Mouse (Mus musculus) MEL (cell line): ENCODE results near the gene Adamts15. TPM values are rescaled to one million over a fixed set of nuclear protein-coding genes. Genes with fewer than 3 reads are reported as not detected.

Source experiments
- DNase-seq: peaks from one replicate; pipeline ENCODE4 v3.0.0; 2011; ENCODE audit warnings: low read depth, low spot score
- H3K27ac ChIP-seq: 2 replicates; pipeline ENCODE4 v1.5.1; 2012; ENCODE audit warnings: low read depth, mild to moderate bottlenecking, control low read depth, low read length, moderate library complexity; ENCODE audit not compliant: control insufficient read depth
- H3K27me3 ChIP-seq, 2 experiments: fragments of 150-350 bp in 1 of 2; sonication (generic) in 1 of 2; 2 replicates each; pipeline ENCODE4 v1.6.1; 2012; ENCODE audit warnings: low read length in 2 of 2, mild to moderate bottlenecking in 2 of 2, improper control_type of control experiment in 1 of 2, moderate library complexity in 1 of 2; ENCODE audit not compliant: insufficient read depth in 2 of 2, control insufficient read depth in 1 of 2
- H3K36me3 ChIP-seq, 2 experiments: 2 replicates each; pipeline ENCODE4 v1.6.1; 2012 to 2014; ENCODE audit warnings: low read length in 2 of 2, improper control_type of control experiment in 1 of 2, inconsistent platforms in 1 of 2, mild to moderate bottlenecking in 1 of 2; ENCODE audit not compliant: insufficient read depth in 2 of 2, control insufficient read depth in 1 of 2
- H3K4me1 ChIP-seq, 2 experiments: fragments of 150-350 bp in 1 of 2; sonication (generic) in 1 of 2; 2 replicates each; pipeline ENCODE4 v1.6.1; 2012; ENCODE audit warnings: low read length in 2 of 2, improper control_type of control experiment in 1 of 2, mild to moderate bottlenecking in 1 of 2; ENCODE audit not compliant: insufficient read depth in 2 of 2, control insufficient read depth in 1 of 2
- H3K4me3 ChIP-seq, 2 experiments: fragments of 150-350 bp in 1 of 2; sonication (generic) in 1 of 2; 2 replicates each; pipeline ENCODE4 v1.5.1; 2012; ENCODE audit warnings: low read depth in 2 of 2, low read length in 2 of 2, mild to moderate bottlenecking in 2 of 2, moderate library complexity in 2 of 2, control low read depth in 1 of 2, improper control_type of control experiment in 1 of 2; ENCODE audit not compliant: control insufficient read depth in 1 of 2, insufficient read depth in 1 of 2
- H3K79me2 ChIP-seq: 2 replicates; pipeline ENCODE4 v1.6.1; 2012; ENCODE audit warnings: mild to moderate bottlenecking, low read length, moderate library complexity; ENCODE audit not compliant: control insufficient read depth, poor library complexity, insufficient read depth
- H3K9ac ChIP-seq: 2 replicates; pipeline ENCODE4 v1.6.1; 2012; ENCODE audit warnings: low read depth, mild to moderate bottlenecking, control low read depth, low read length, moderate library complexity; ENCODE audit not compliant: control insufficient read depth, poor library complexity, severe bottlenecking
- H3K9me3 ChIP-seq: fragments of 150-350 bp; sonication (generic); replicated peaks from 2 replicates; pipeline ENCODE4 v1.6.1; 2012; ENCODE audit warnings: mild to moderate bottlenecking, low read length, improper control_type of control experiment, moderate library complexity; ENCODE audit not compliant: insufficient read depth
- BHLHE40 ChIP-seq: IDR thresholded peaks from 2 replicates; pipeline ENCODE4 v1.6.1; 2012; ENCODE audit warnings: low read depth, mild to moderate bottlenecking, inconsistent platforms, low read length, improper control_type of control experiment, borderline replicate concordance
- CHD1 ChIP-seq: IDR thresholded peaks from 2 replicates; pipeline ENCODE4 v1.6.1; 2012; ENCODE audit warnings: low read depth, mild to moderate bottlenecking, inconsistent platforms, low read length, improper control_type of control experiment
- CTCF ChIP-seq, 3 experiments: IDR thresholded peaks in 2 of 3; conservative IDR thresholded peaks in 1 of 3; 2 replicates each; pipeline ENCODE4 v1.5.1; 2011 to 2012; ENCODE audit warnings: low read length in 3 of 3, low read depth in 2 of 3, mild to moderate bottlenecking in 2 of 3, improper control_type of control experiment in 1 of 3, inconsistent platforms in 1 of 3, mixed read lengths in 1 of 3, moderate library complexity in 1 of 3; ENCODE audit not compliant: control insufficient read depth in 1 of 3, insufficient read depth in 1 of 3, poor library complexity in 1 of 3, severe bottlenecking in 1 of 3
- EP300 ChIP-seq, 2 experiments: IDR thresholded peaks; 2 replicates each; pipeline ENCODE4 v1.6.1; 2011; ENCODE audit warnings: improper control_type of control experiment in 2 of 2, low read length in 2 of 2, low read depth in 1 of 2, mild to moderate bottlenecking in 1 of 2
- ETS1 ChIP-seq: IDR thresholded peaks from 2 replicates; pipeline ENCODE4 v1.6.1; 2012; ENCODE audit warnings: low read depth, mild to moderate bottlenecking, inconsistent platforms, low read length, improper control_type of control experiment, moderate library complexity
- GATA1 ChIP-seq: IDR thresholded peaks from 2 replicates; pipeline ENCODE4 v1.6.1; 2011; ENCODE audit warnings: low read depth, low read length, improper control_type of control experiment
- HCFC1 ChIP-seq: IDR thresholded peaks from 2 replicates; pipeline ENCODE4 v1.6.1; 2012; ENCODE audit warnings: low read depth, mild to moderate bottlenecking, inconsistent platforms, low read length, improper control_type of control experiment, moderate library complexity
- KAT2A ChIP-seq: conservative IDR thresholded peaks from 2 replicates; pipeline ENCODE4 v1.6.1; 2012; ENCODE audit warnings: low read depth, low read length, improper control_type of control experiment, inconsistent platforms
- MEF2A ChIP-seq: IDR thresholded peaks from 2 replicates; pipeline ENCODE4 v1.6.1; 2014; ENCODE audit warnings: low read depth, mild to moderate bottlenecking, inconsistent platforms, low read length, improper control_type of control experiment; ENCODE audit not compliant: poor library complexity, insufficient replicate concordance, severe bottlenecking; ENCODE audit errors: extremely low read depth
- MXI1 ChIP-seq: IDR thresholded peaks from 2 replicates; pipeline ENCODE4 v1.6.1; 2011; ENCODE audit warnings: mild to moderate bottlenecking, low read depth, low read length, improper control_type of control experiment
- NELFE ChIP-seq: IDR thresholded peaks from 2 replicates; pipeline ENCODE4 v1.6.1; 2011; ENCODE audit warnings: low read depth, low read length, improper control_type of control experiment
- NRF1 ChIP-seq: IDR thresholded peaks from 2 replicates; pipeline ENCODE4 v1.6.1; 2014; ENCODE audit warnings: low read depth, mild to moderate bottlenecking, inconsistent platforms, low read length, improper control_type of control experiment, moderate library complexity; ENCODE audit not compliant: poor library complexity, insufficient read depth, severe bottlenecking
- POLR2AphosphoS5 ChIP-seq: IDR thresholded peaks from 2 replicates; pipeline ENCODE4 v1.6.1; 2012; ENCODE audit warnings: low read depth, borderline replicate concordance, mild to moderate bottlenecking, inconsistent platforms, low read length, moderate library complexity, mixed read lengths
- SIN3A ChIP-seq: IDR thresholded peaks from 2 replicates; pipeline ENCODE4 v1.6.1; 2012; ENCODE audit warnings: low read length, improper control_type of control experiment, inconsistent platforms
- SMC3 ChIP-seq: IDR thresholded peaks from 2 replicates; pipeline ENCODE4 v1.6.1; 2011; ENCODE audit warnings: low read depth, low read length, improper control_type of control experiment
- ZKSCAN1 ChIP-seq: IDR thresholded peaks from 2 replicates; pipeline ENCODE4 v1.6.1; 2012; ENCODE audit warnings: low read depth, mild to moderate bottlenecking, inconsistent platforms, low read length, improper control_type of control experiment, moderate library complexity
- ZMIZ1 ChIP-seq: IDR thresholded peaks from 2 replicates; pipeline ENCODE4 v1.6.1; 2012; ENCODE audit warnings: low read depth, mild to moderate bottlenecking, inconsistent platforms, low read length, improper control_type of control experiment, moderate library complexity
- polyA plus RNA-seq, 2 experiments: library from polyadenylated mRNA; stranded (reverse) in 1 of 2; unstranded in 1 of 2; fragments of >175 nt in 1 of 2; fragments of >200 nt in 1 of 2; gene quantifications; 2 replicates each; pipeline versions ENCODE4 v1.2.1 to v1.2.4; 2012; ENCODE audit warnings: low replicate concordance in 2 of 2, low read depth in 1 of 2; ENCODE audit not compliant: insufficient read length in 2 of 2, insufficient read depth in 1 of 2, missing spikeins in 1 of 2
- total RNA-seq: library from RNA; depleted of rRNA; stranded (reverse); fragments of 300-350 nt; gene quantifications from 2 replicates; pipeline ENCODE4 v1.2.3, GENCODE M21; 2012

Gene Adamts15
- total and polyA plus RNA-seq, 3 experiments, result 0.07 TPM; not detected in 2

DNA sequence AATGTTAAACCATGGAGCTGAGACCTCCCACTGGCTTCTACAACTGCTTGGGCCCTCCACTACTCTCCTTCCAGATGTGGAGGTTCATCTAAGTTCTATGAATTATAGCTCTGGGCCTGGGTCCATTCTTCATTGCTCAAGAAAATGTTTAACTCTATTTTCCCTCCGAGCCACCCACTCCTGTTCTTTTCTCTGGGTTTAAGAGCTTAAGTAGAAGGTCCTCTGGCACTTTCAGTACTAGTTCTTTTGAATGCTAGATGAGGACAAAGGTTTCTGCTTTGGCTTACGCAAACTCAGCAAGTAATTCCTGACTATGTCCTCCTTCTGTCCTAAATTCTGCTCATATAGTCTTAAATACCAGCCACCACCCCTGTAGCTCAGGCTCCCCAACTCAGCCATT, 6.5 kb upstream of the Adamts15 start:
- Histone ChIP-seq H3K9ac (no peak overlapping the region), H3K4me3 (no peak overlapping the region), H3K36me3 (no peaks in the 10 kb centered on the region), H3K27ac (no peak overlapping the region), H3K9me3 (no peaks in the 10 kb centered on the region), H3K79me2 (no peaks in the 10 kb centered on the region), H3K4me1 (no peaks in the 10 kb centered on the region), H3K27me3 (no peaks in the 10 kb centered on the region)
- no peak for TF ChIP-seq NELFE
- TF ChIP-seq MXI1, result no peak
- no peak for TF ChIP-seq SMC3
- no peak for TF ChIP-seq SIN3A
- TF ChIP-seq MEF2A, result no peak
- TF ChIP-seq KAT2A, result no peak
- no peak for TF ChIP-seq ETS1
- TF ChIP-seq GATA1, result no peak
- TF ChIP-seq BHLHE40, result no peak
- TF ChIP-seq POLR2AphosphoS5, result no peak
- no peak for TF ChIP-seq ZMIZ1
- no peak for TF ChIP-seq CTCF (IDR thresholded peaks at IDR 0.05 in 2 of 3, conservative IDR thresholded peaks at IDR 0.05 in 1 of 3; ENCODE audit: control insufficient read depth in 1 of 3, insufficient read depth in 1 of 3, low read depth in 2 of 3, low read length in 3 of 3, poor library complexity in 1 of 3, severe bottlenecking in 1 of 3)
- no peak for TF ChIP-seq ZKSCAN1
- no peak for TF ChIP-seq EP300 (IDR thresholded peaks at IDR 0.05; ENCODE audit: low read depth in 1 of 2, low read length in 2 of 2)
- no peak for TF ChIP-seq CHD1
- no peak for TF ChIP-seq NRF1
- TF ChIP-seq HCFC1, result no peak
- DNase-seq, result no peak

DNA sequence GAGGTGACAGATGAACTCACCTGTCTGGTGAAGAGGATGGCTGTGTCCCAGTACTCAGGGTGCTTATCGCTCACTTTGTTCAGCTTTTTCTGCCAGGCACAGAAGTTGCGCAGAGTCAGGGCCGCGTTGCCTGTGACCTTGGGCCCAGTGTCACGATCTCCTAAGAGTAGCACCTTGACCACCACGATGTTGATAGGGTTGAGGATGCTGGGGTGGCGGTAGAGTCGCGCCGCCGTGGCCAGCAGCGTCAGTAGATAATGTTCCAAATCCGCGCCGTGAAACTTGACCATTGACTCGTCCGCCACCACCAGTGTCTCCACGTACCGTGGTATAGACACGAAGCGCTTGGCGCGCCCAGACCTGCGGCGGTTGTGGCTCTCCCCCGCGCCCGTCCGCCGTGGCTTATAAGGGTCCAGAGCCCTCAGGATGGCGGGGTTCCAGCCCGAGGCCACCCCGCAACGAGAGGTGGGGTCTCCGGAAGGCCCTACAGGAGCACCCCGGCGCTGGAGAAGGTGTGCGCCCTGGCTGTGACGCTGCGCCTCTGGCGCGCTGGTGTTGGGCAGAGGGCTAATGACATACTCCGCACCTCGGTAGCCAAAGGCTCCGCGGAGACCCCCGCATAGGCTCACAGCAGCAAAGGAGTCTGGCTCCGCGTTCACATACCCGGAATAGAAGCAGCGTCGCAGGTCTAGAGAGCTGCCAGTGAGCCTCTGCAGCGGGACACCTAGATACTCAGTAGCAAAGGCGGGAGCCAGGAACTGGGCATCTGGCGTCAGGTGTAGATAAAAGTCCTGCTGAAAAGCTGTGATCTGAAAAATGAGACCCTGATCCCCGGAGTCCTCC, 770 bp downstream of the Adamts15 start:
- Histone ChIP-seq H3K27me3 (no peaks in the 10 kb centered on the region), H3K4me1 (no peaks in the 10 kb centered on the region), H3K9ac (no peak overlapping the region), H3K4me3 (no peak overlapping the region), H3K9me3 (no peaks in the 10 kb centered on the region), H3K27ac (no peak overlapping the region)
- TF ChIP-seq ZKSCAN1, result no peak
- TF ChIP-seq, all 39 proteins: peak for 0
- H3K79me2 ChIP-seq, result no peaks in the 10 kb centered on the region
- H3K36me3 ChIP-seq, result no peaks in the 10 kb centered on the region
- no peak for DNase-seq
